Mouse (Mus musculus) embryo, embryonic 10 days (tissue): ENCODE results near the gene Slc35c1.

Experiments used
- DNase-seq: peaks from one replicate; pipeline ENCODE4 v3.0.0-alpha.2; 2015; ENCODE audit warnings: low spot score

Gene Slc35c1

GRCm38 (mm10) chr2:92403776-92404319 lies 56.5 kb downstream of the Slc35c1 start:
- DNase-seq = no peak
